8 mouse cellular contexts compared by ENCODE assay signal in genomic region chr9:77910270-77911240, GRCm38 (mm10). TPM values are rescaled to one million over a fixed set of nuclear protein-coding genes. Genes with fewer than 3 reads are reported as not detected.
DNase-seq lines count a peak whose midpoint lies in the region; ATAC-seq and TF ChIP-seq lines count a peak whose summit lies in the region.

No protein-coding gene starts in this region.

- H3K9me3 ChIP-seq in ES-E14 (ENCODE audit: control insufficient read depth, insufficient read depth, low read depth, low read length) = no peaks in the 10 kb centered on the region
- H3K9me3 ChIP-seq in forebrain, embryonic 15.5 days = no peaks in the 10 kb centered on the region
- no peaks in the 10 kb centered on the region for H3K9me3 ChIP-seq in liver, postnatal 0 days (ENCODE audit: low read length)
- H3K9me3 ChIP-seq in neural tube, embryonic 13.5 days = no peaks in the 10 kb centered on the region

- peak; percentile 8; the same call in 1 of the 2 replicates for TF ChIP-seq EP300 in liver, postnatal 0 days (IDR thresholded peaks at IDR 0.05; ENCODE audit: low read depth)

- H3K4me1 ChIP-seq in ES-E14 (ENCODE audit: control insufficient read depth in 2 of 2, insufficient read depth in 2 of 2, low read length in 2 of 2, poor library complexity in 1 of 2) = peaks cover 0 to 6% of the 10 kb centered on the region in 2 experiments; a peak in 2 of 4 replicates
- peaks cover 16% of the 10 kb centered on the region for H3K4me1 ChIP-seq in forebrain, embryonic 15.5 days
- peaks cover 21% of the 10 kb centered on the region for H3K4me1 ChIP-seq in liver, postnatal 0 days (ENCODE audit: insufficient read depth)
- peaks cover 20% of the 10 kb centered on the region for H3K4me1 ChIP-seq in neural tube, embryonic 13.5 days (replicated peaks)

- H3K4me2 ChIP-seq in forebrain, embryonic 15.5 days (replicated peaks) = peak overlapping the region; percentile 66
- peak overlapping the region; percentile 80 for H3K4me2 ChIP-seq in liver, postnatal 0 days (ENCODE audit: low read depth, low read length)
- H3K4me2 ChIP-seq in neural tube, embryonic 13.5 days = peak overlapping the region; percentile 69

- TF ChIP-seq CTCF in liver, postnatal 0 days (IDR thresholded peaks at IDR 0.05; ENCODE audit: low read depth) = no peak

- peak overlapping the region; percentile 82 to 85 for H3K4me3 ChIP-seq in ES-E14 (ENCODE audit: insufficient read depth in 1 of 2, low read depth in 1 of 2, low read length in 2 of 2, poor library complexity in 1 of 2, severe bottlenecking in 1 of 2)
- H3K4me3 ChIP-seq in forebrain, embryonic 15.5 days = peak overlapping the region; percentile 65
- peak overlapping the region; percentile 74 for H3K4me3 ChIP-seq in liver, postnatal 0 days (ENCODE audit: low read depth, low read length)
- peak overlapping the region; percentile 71 for H3K4me3 ChIP-seq in neural tube, embryonic 13.5 days

- H3K27me3 ChIP-seq in forebrain, embryonic 15.5 days = no peaks in the 10 kb centered on the region
- no peaks in the 10 kb centered on the region for H3K27me3 ChIP-seq in liver, postnatal 0 days (ENCODE audit: insufficient read depth, low read length)
- no peaks in the 10 kb centered on the region for H3K27me3 ChIP-seq in neural tube, embryonic 13.5 days

- in situ Hi-C loops in ES-E14 (cut with MboI; ENCODE audit: low sequenced_read_pairs in 2 of 2, unreplicated experiment in 2 of 2) = no loop called here

- H3K9ac ChIP-seq in ES-E14 (ENCODE audit: insufficient read depth, low read depth, low read length, poor library complexity, severe bottlenecking) = peak overlapping the region; percentile 87
- peak overlapping the region; percentile 78 for H3K9ac ChIP-seq in forebrain, embryonic 15.5 days (replicated peaks)
- peak overlapping the region; percentile 78 for H3K9ac ChIP-seq in liver, postnatal 0 days (replicated peaks)
- H3K9ac ChIP-seq in neural tube, embryonic 13.5 days = peak overlapping the region; percentile 89

- ATAC-seq in forebrain, embryonic 15.5 days (replicated peaks) = peak; percentile 96
- peak; percentile 97 for ATAC-seq in liver, postnatal 0 days
- ATAC-seq in neural tube, embryonic 13.5 days (ENCODE audit: low read depth) = peak; percentile 95

- peak; percentile 80 for DNase-seq in ES-E14 (ENCODE audit: low read depth, low spot score)
- peak; percentile 90 for DNase-seq in cerebellum, adult 11-12 months
- peak; percentile 94 for DNase-seq in heart, postnatal 25 days (ENCODE audit: low spot score)
- peak; percentile 90 for DNase-seq in layer of hippocampus, adult 11-12 months (ENCODE audit: low spot score)
- DNase-seq in liver, postnatal 0 days = peak; percentile 94
- peak; percentile 53 for DNase-seq in telencephalon, adult 2 months (ENCODE audit: low read depth, low spot score)

- no peaks in the 10 kb centered on the region for H3K36me3 ChIP-seq in ES-E14 (ENCODE audit: control insufficient read depth, insufficient read depth, low read length, poor library complexity, severe bottlenecking)
- no peaks in the 10 kb centered on the region for H3K36me3 ChIP-seq in forebrain, embryonic 15.5 days
- no peaks in the 10 kb centered on the region for H3K36me3 ChIP-seq in liver, postnatal 0 days (replicated peaks; ENCODE audit: insufficient read depth, low read length)
- H3K36me3 ChIP-seq in neural tube, embryonic 13.5 days = no peaks in the 10 kb centered on the region

- WGBS in forebrain, embryonic 15.5 days = under 1% methylated on average over 68 of the region's 68 CpGs
- under 1% methylated on average over 63 of the region's 68 CpGs for WGBS in liver, postnatal 0 days (ENCODE audit: insufficient replicate concordance)
- WGBS in neural tube, embryonic 13.5 days = under 1% methylated on average over 68 of the region's 68 CpGs

- H3K27ac ChIP-seq in ES-E14 (ENCODE audit: insufficient read depth, low read depth, low read length, poor library complexity, severe bottlenecking) = peak overlapping the region; percentile 77
- H3K27ac ChIP-seq in forebrain, embryonic 15.5 days (replicated peaks) = peak overlapping the region; percentile 87
- H3K27ac ChIP-seq in liver, postnatal 0 days (ENCODE audit: low read depth) = peak overlapping the region; percentile 98
- H3K27ac ChIP-seq in neural tube, embryonic 13.5 days (replicated peaks) = peak overlapping the region; percentile 95

- intact Hi-C loops in heart, postnatal 25 days (cut with DNase I) = loop anchor here (2.0 to 5.0 kb wide), 2 partner anchors 96 to 103 kb away; no protein-coding TSS in a partner anchor

TF ChIP-seq in ES-E14, 5 proteins besides CTCF, POLR2A, EP300 and RAD21:
- TF ChIP-seq CHD2 (IDR thresholded peaks at IDR 0.05; ENCODE audit: low read depth, low read length) = no peak
- TF ChIP-seq ZNF384 (IDR thresholded peaks at IDR 0.05; ENCODE audit: low read depth, low read length) = no peak
- TF ChIP-seq MAFK (IDR thresholded peaks at IDR 0.05; ENCODE audit: insufficient read depth, low read depth, low read length) = no peak
- no peak for TF ChIP-seq HCFC1 (IDR thresholded peaks at IDR 0.05; ENCODE audit: borderline replicate concordance, insufficient read depth, low read length)
- TF ChIP-seq ZC3H11A (IDR thresholded peaks at IDR 0.05; ENCODE audit: borderline replicate concordance, low read depth, low read length) = no peak

RNA-seq across cellular contexts. Expression of gene Elovl5, which starts 6.6 kb away (rescaled TPM):
- 118 and 166 TPM in 2 replicates for total RNA-seq in ES-E14 (2012; rRNA removed)
- 60.4 and 66.3 TPM in 2 replicates for polyA plus RNA-seq in forebrain, embryonic 15.5 days (2015; fragmentation: Nextera tagmentation; extraction: Ambion mirVana)
- 10 to 100 TPM; 31.4 to 37.8 TPM for total RNA-seq in heart, postnatal 25 days (2021)
- polyA plus RNA-seq in liver, postnatal 0 days (2015; fragmentation: Nextera tagmentation; extraction: Ambion mirVana) = 107 and 112 TPM in 2 replicates
- 62.6 and 68.3 TPM in 2 replicates for polyA plus RNA-seq in neural tube, embryonic 13.5 days (2015; fragmentation: Nextera tagmentation; extraction: Ambion mirVana)

Comparison
In these comparisons a context has a peak if more than half of its experiments do, and no peak if none do; other contexts are left out.
1. Peak in every context shown above with its lines: DNase-seq, ATAC-seq, H3K4me3 ChIP-seq and H3K27ac ChIP-seq.